Mouse (Mus musculus): ENCODE results near the gene Rpl18a. TPM values are rescaled to one million over a fixed set of nuclear protein-coding genes. Genes with fewer than 3 reads are reported as not detected.

Gene Rpl18a
- polyA plus RNA-seq, 1 experiment from 2014 or later: 2,109 TPM

GRCm38 (mm10) chr8:70920049-70920922, 23.1 kb upstream of the Rpl18a start:
- Histone ChIP-seq H3K4me2 (no peak overlapping the region), H3K4me1 (0 out of 2 replicates have a peak, but pooled peaks cover 3% of the 10 kb centered on the region), H3K27me3 (replicated peaks) (no peaks in the 10 kb centered on the region), H3K9me3 (replicated peaks) (no peaks in the 10 kb centered on the region), H3K36me3 (peaks cover 53% of the 10 kb centered on the region), H3K4me3 (replicated peaks) (no peak overlapping the region), H3K27ac (replicated peaks) (no peak overlapping the region), H3K9ac (replicated peaks) (no peak overlapping the region)
- ATAC-seq (ENCODE audit: low FRiP score): no peak
- 87% methylated on average over 9 of the region's 9 CpGs for WGBS

- 95% methylated on average over 17 of the region's 17 CpGs for WGBS
- Histone ChIP-seq H3K4me3 (replicated peaks) (no peak overlapping the region), H3K4me2 (no peak overlapping the region), H3K27ac (replicated peaks) (no peak overlapping the region), H3K4me1 (0 out of 2 replicates have a peak, but pooled peaks cover 7% of the 10 kb centered on the region), H3K36me3 (peaks cover 85% of the 10 kb centered on the region), H3K9ac (replicated peaks) (no peak overlapping the region), H3K27me3 (replicated peaks) (no peaks in the 10 kb centered on the region), H3K9me3 (replicated peaks) (no peaks in the 10 kb centered on the region)
- no peak for ATAC-seq (ENCODE audit: low FRiP score)
Measured at GRCm38 (mm10) chr8:70914704-70915103, 17.5 kb upstream of the Rpl18a start.

- H3K9ac ChIP-seq (replicated peaks): no peak overlapping the region
- no peak overlapping the region for H3K4me2 ChIP-seq
- H3K36me3 ChIP-seq: peaks cover 79% of the 10 kb centered on the region
- no peaks in the 10 kb centered on the region for H3K27me3 ChIP-seq (replicated peaks)
- WGBS: 95% methylated on average over 26 of the region's 26 CpGs
- H3K4me1 ChIP-seq: 0 out of 2 replicates have a peak, but pooled peaks cover 7% of the 10 kb centered on the region
- H3K27ac ChIP-seq (replicated peaks): no peak overlapping the region
- no peak for ATAC-seq (ENCODE audit: low FRiP score)
- H3K4me3 ChIP-seq (replicated peaks): no peak overlapping the region
- no peaks in the 10 kb centered on the region for H3K9me3 ChIP-seq (replicated peaks)
Measured at GRCm38 (mm10) chr8:70913523-70913922, 16.3 kb upstream of the Rpl18a start.

- Histone ChIP-seq H3K36me3 (peaks cover 73% of the 10 kb centered on the region), H3K4me2 (no peak overlapping the region), H3K4me3 (replicated peaks) (no peak overlapping the region), H3K9ac (replicated peaks) (no peak overlapping the region), H3K9me3 (replicated peaks) (no peaks in the 10 kb centered on the region), H3K27ac (replicated peaks) (no peak overlapping the region), H3K27me3 (replicated peaks) (no peaks in the 10 kb centered on the region), H3K4me1 (0 out of 2 replicates have a peak, but pooled peaks cover 7% of the 10 kb centered on the region)
- ATAC-seq (ENCODE audit: low FRiP score): no peak
- 95% methylated on average over 30 of the region's 30 CpGs for WGBS
Measured at GRCm38 (mm10) chr8:70912955-70913354, 15.7 kb upstream of the Rpl18a start.

GRCm38 (mm10) chr8:70911596-70911995, 14.4 kb upstream of the Rpl18a start:
- no peak overlapping the region for H3K9ac ChIP-seq (replicated peaks)
- no peak overlapping the region for H3K4me3 ChIP-seq (replicated peaks)
- no peak overlapping the region for H3K27ac ChIP-seq (replicated peaks)
- H3K27me3 ChIP-seq (replicated peaks): no peaks in the 10 kb centered on the region
- no peak for ATAC-seq (ENCODE audit: low FRiP score)
- no peaks in the 10 kb centered on the region for H3K9me3 ChIP-seq (replicated peaks)
- 94% methylated on average over 5 of the region's 5 CpGs for WGBS
- H3K4me2 ChIP-seq: no peak overlapping the region
- peaks cover 60% of the 10 kb centered on the region for H3K36me3 ChIP-seq
- H3K4me1 ChIP-seq: peaks cover 18% of the 10 kb centered on the region

GRCm38 (mm10) chr8:70907518-70907917, 10.3 kb upstream of the Rpl18a start:
- ATAC-seq (ENCODE audit: low FRiP score): no peak
- Histone ChIP-seq H3K9ac (replicated peaks) (no peak overlapping the region), H3K4me2 (no peak overlapping the region)

GRCm38 (mm10) chr8:70905831-70906736, 8.9 kb upstream of the Rpl18a start, which contains the start of gene Map1s:
TSS of gene Map1s (plus strand) at chr8:70905932.
- H3K4me1 ChIP-seq: peaks cover 19% of the 10 kb centered on the region
- peak within 1 kb of the TSS; percentile 93 for H3K27ac ChIP-seq (replicated peaks)
- peak within 1 kb of the TSS; percentile 90 for H3K4me2 ChIP-seq
- H3K9me3 ChIP-seq (replicated peaks): no peaks in the 10 kb centered on the region
- peak within 1 kb of the TSS; percentile 91 for H3K9ac ChIP-seq (replicated peaks)
- WGBS: under 1% methylated on average over 77 of the region's 86 CpGs
- peaks cover 5% of the 10 kb centered on the region; the same call in 1 of the 2 replicates for H3K36me3 ChIP-seq
- H3K27me3 ChIP-seq (replicated peaks): peaks cover 12% of the 10 kb centered on the region
- ATAC-seq (ENCODE audit: low FRiP score): peak; percentile 96
- peak within 1 kb of the TSS; percentile 89 for H3K4me3 ChIP-seq (replicated peaks)

More at GRCm38 (mm10) chr8:70907518-70907917, 10.3 kb upstream of the Rpl18a start:
- Histone ChIP-seq H3K36me3 (peaks cover 19% of the 10 kb centered on the region), H3K27me3 (replicated peaks) (peaks cover 6% of the 10 kb centered on the region), H3K9me3 (replicated peaks) (no peaks in the 10 kb centered on the region), H3K4me1 (peaks cover 20% of the 10 kb centered on the region), H3K4me3 (replicated peaks) (no peak overlapping the region), H3K27ac (replicated peaks) (no peak overlapping the region)
- 100% methylated on average over 2 of the region's 2 CpGs for WGBS

- ATAC-seq (ENCODE audit: low FRiP score): peak; percentile 49
- H3K4me2 ChIP-seq: peak overlapping the region; percentile 90
- peak overlapping the region; percentile 91 for H3K9ac ChIP-seq (replicated peaks)
- peaks cover 12% of the 10 kb centered on the region for H3K27me3 ChIP-seq (replicated peaks)
- WGBS: 14% methylated on average over 8 of the region's 8 CpGs
- peak overlapping the region; percentile 89 for H3K4me3 ChIP-seq (replicated peaks)
- peaks cover 17% of the 10 kb centered on the region for H3K4me1 ChIP-seq
- H3K9me3 ChIP-seq (replicated peaks): no peaks in the 10 kb centered on the region
- H3K36me3 ChIP-seq: peaks cover 3% of the 10 kb centered on the region; the same call in 1 of the 2 replicates
- H3K27ac ChIP-seq (replicated peaks): peak overlapping the region; percentile 93
Measured at GRCm38 (mm10) chr8:70905463-70905830, 8.2 kb upstream of the Rpl18a start.

- Histone ChIP-seq H3K27ac (replicated peaks) (no peak overlapping the region), H3K36me3 (peaks cover under 1% of the 10 kb centered on the region; the same call in 1 of the 2 replicates), H3K9ac (replicated peaks) (no peak overlapping the region), H3K4me1 (peaks cover 17% of the 10 kb centered on the region), H3K4me2 (no peak overlapping the region), H3K4me3 (replicated peaks) (no peak overlapping the region), H3K9me3 (replicated peaks) (no peaks in the 10 kb centered on the region), H3K27me3 (replicated peaks) (peaks cover 12% of the 10 kb centered on the region)
- 67% methylated on average over 4 of the region's 4 CpGs for WGBS
- no peak for ATAC-seq (ENCODE audit: low FRiP score)
Measured at GRCm38 (mm10) chr8:70904532-70904931, 7.3 kb upstream of the Rpl18a start.

- Histone ChIP-seq H3K36me3 (no peaks in the 10 kb centered on the region), H3K4me1 (peaks cover 20% of the 10 kb centered on the region), H3K9ac (replicated peaks) (no peak overlapping the region), H3K27ac (replicated peaks) (no peak overlapping the region), H3K27me3 (replicated peaks) (peaks cover 12% of the 10 kb centered on the region), H3K4me2 (no peak overlapping the region), H3K9me3 (replicated peaks) (no peaks in the 10 kb centered on the region), H3K4me3 (replicated peaks) (no peak overlapping the region)
- no peak for ATAC-seq (ENCODE audit: low FRiP score)
Measured at GRCm38 (mm10) chr8:70903582-70903981, 6.4 kb upstream of the Rpl18a start.

GRCm38 (mm10) chr8:70903112-70903511, 5.9 kb upstream of the Rpl18a start:
- Histone ChIP-seq H3K9ac (replicated peaks) (no peak overlapping the region), H3K9me3 (replicated peaks) (no peaks in the 10 kb centered on the region), H3K4me3 (replicated peaks) (no peak overlapping the region), H3K36me3 (no peaks in the 10 kb centered on the region), H3K4me1 (peaks cover 25% of the 10 kb centered on the region), H3K4me2 (no peak overlapping the region), H3K27me3 (replicated peaks) (peaks cover 12% of the 10 kb centered on the region), H3K27ac (replicated peaks) (no peak overlapping the region)
- no peak for ATAC-seq (ENCODE audit: low FRiP score)
- WGBS: 56% methylated on average over 4 of the region's 4 CpGs
